Mouse (Mus musculus): ENCODE measurements around the gene Lrig3. TPM values are rescaled to one million over a fixed set of nuclear protein-coding genes. Genes with fewer than 3 reads are reported as not detected.

The Lrig3 gene
- total RNA-seq (2021), result 1 to 10 TPM; 3.1 to 3.7 TPM
- long read RNA-seq, experiment 1, full-length matches to known transcripts, result 2 of 2 reads
- long read RNA-seq, experiment 1, partial matches to known transcripts, result 0 of 2 reads
- long read RNA-seq, experiment 1, other reads (novel, unspliced or antisense), result 0 of 2 reads
- long read RNA-seq, experiment 2, full-length matches to known transcripts, result 2 of 2 reads
- long read RNA-seq, experiment 2, partial matches to known transcripts, result 0 of 2 reads
- long read RNA-seq, experiment 2, other reads (novel, unspliced or antisense), result 0 of 2 reads

DNA sequence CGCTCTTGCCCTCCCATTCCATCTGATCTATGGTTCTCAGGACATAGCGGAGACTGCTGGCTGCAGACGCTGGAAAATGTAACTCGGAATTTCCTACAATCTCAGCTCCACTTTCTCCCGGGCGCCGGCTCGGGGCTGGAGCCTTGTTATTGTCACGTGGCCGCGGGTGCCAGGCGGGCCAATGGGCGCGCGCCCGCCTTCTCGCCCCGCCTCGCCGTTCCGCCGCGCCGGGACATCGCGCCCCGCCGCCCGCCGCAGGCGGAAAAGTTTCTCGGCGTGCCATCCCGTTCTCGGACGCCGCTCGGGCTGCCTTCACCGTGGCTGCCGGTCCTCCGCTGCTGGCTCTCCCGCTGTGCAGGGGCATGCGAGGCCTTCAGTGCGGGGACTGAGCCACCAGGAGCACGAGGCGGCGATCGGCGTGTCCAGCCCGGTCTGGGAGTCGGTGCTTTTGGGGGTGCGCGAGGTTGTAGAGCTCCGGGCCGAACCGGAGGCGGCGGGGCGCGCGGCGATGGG is at the start of gene Lrig3:
Gene Lrig3 (plus strand): TSS at position 201 of the 513 bp plus-strand sequence.
- DNase-seq (ENCODE audit: low spot score in 2 of 2), result peak; percentile 23 to 73
- intact Hi-C loops (cut with DNase I), result no loop called here

- no peak for DNase-seq (ENCODE audit: low spot score in 2 of 2)
- intact Hi-C loops (cut with DNase I), result no loop called here
Observed at GRCm38 (mm10) chr10:125916781-125917180, 49.2 kb upstream of the Lrig3 start.

GRCm38 (mm10) chr10:125917436-125917871 is 48.5 kb upstream of the Lrig3 start:
- DNase-seq (ENCODE audit: low spot score in 2 of 2), result no peak
- intact Hi-C loops (cut with DNase I), result no loop called here

DNA sequence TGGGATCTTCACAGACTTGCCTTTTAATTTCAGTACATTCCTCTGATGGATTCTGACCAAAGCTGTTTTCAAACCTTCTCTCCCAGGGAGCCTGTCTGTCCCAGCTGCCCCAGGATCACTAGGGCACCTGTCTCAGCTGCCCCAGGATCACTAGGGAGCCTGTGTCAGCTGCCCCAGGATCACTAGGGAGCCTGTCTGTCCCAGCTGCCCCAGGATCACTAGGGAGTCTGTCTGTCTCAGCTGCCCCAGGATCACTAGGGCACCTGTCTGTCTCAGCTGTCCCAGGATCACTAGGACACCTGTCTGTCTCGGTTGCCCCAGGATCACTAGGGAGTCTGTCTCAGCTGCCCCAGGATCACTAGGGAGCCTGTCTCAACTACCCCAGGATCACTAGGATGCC is 47.0 kb upstream of the Lrig3 start:
- intact Hi-C loops (cut with DNase I), result no loop called here

DNA sequence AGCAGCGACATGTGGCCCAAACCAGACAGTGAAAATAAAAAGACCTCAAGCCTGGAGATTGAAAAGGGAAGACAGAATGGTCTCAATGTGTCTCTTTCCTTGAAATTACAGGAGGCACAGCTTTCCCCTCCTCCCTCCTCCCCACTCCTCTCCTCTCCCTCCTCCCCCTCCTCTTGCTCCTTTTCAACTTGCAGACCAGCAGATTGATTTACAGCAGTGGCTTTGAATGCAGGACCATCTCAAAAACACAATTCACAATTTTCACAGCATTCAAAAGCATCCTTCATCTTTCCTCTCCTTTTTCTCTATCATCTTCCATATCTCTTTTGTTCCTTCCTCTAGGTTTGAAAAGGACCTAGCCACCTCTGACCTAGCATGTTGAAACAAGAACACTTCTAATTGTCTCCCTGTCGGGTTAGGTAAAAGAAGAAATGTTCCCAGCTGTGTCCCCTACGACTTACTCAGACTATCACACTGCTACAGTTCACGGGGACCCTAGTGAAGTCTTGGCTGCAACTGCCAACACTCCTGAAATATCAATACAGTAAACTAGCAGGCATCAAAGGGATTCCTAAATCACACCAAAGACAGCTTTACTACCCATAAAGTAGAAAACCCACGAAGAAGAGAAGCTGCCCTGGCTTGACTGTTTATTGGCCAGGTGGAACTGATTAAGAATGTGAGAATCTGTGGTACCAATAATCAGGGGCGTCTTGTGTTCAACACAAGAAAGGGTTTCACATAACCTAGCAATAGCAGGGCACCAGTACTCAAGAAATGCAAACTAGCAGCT is 44.1 kb upstream of the Lrig3 start:
- intact Hi-C loops (cut with DNase I), result no loop called here
- DNase-seq (ENCODE audit: low spot score in 2 of 2), result no peak

More for the DNA sequence above, 47.0 kb upstream of the Lrig3 start:
- no peak for DNase-seq (ENCODE audit: low spot score in 2 of 2)

- DNase-seq (ENCODE audit: low spot score in 2 of 2), result no peak
- intact Hi-C loops (cut with DNase I), result no loop called here
Observed at GRCm38 (mm10) chr10:125929961-125930360, 36.0 kb upstream of the Lrig3 start.

GRCm38 (mm10) chr10:125933388-125933787 is 32.6 kb upstream of the Lrig3 start:
- no peak for DNase-seq (ENCODE audit: low spot score in 2 of 2)
- intact Hi-C loops (cut with DNase I), result no loop called here

DNA sequence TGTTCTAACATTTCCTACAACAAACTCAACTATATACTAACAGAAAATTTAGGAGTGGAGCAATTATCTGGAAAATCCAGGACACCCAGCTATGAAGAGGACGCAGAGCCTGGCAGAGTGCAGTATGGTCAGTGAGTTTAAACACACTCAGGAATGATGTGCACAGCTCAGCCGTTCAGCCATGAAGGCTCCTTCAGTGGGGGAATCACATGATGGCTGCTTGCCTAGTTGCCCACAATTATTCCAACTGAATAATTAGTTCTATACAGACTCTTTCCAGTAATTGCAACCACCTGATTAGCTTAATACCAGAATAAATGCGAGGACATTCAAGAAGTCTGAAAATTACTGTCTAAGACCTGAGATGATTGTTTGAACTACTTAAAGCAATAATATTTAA is 31.9 kb upstream of the Lrig3 start:
- DNase-seq (ENCODE audit: low spot score in 2 of 2), result no peak
- intact Hi-C loops (cut with DNase I), result no loop called here

DNA sequence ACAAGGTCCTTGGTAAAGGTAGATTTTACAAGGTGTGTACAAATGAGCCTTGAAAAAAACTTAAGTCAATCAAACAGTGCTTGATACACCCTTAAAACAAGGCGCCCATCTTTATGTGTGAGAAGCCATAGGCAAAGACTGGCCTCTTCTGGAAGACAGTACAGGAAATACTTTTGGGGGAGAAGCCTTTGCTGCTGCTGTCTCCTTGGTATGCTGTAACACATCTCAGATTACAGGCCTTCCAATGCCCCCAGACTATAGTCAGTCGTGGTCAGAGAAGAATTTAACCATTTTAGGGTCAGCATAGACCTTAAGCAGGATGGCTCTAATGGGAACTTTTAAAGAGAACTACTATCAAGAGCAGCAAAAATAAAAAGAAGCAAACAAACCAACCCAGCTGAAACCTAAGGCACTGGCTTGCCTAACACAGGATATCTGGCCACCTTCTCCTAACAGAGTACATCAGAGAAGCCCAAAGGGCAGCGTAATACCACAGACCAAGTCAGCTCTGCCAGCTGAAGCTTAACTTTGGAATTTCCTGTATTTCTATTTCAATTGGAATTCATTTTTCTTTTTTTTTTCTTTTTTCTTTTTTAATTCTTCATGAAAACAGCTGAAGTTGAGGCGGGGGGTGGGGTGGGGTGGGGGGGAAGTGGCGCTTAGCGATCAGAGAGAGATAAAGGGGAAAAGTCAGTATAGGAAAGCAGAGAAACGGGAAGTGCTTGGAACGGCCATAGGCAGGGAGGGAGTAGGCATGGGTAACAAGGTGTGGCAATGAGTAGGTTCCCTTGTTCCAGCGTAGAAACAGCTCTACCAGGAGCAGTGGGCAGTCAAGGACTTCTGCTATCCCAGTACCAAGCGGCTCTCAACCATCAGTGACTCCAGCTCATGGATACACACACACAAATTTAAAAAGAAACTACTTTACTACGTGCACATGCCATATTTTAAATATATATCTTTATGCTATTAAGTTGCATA is 28.2 kb upstream of the Lrig3 start:
- intact Hi-C loops (cut with DNase I), result no loop called here
- no peak for DNase-seq (ENCODE audit: low spot score in 2 of 2)

DNA sequence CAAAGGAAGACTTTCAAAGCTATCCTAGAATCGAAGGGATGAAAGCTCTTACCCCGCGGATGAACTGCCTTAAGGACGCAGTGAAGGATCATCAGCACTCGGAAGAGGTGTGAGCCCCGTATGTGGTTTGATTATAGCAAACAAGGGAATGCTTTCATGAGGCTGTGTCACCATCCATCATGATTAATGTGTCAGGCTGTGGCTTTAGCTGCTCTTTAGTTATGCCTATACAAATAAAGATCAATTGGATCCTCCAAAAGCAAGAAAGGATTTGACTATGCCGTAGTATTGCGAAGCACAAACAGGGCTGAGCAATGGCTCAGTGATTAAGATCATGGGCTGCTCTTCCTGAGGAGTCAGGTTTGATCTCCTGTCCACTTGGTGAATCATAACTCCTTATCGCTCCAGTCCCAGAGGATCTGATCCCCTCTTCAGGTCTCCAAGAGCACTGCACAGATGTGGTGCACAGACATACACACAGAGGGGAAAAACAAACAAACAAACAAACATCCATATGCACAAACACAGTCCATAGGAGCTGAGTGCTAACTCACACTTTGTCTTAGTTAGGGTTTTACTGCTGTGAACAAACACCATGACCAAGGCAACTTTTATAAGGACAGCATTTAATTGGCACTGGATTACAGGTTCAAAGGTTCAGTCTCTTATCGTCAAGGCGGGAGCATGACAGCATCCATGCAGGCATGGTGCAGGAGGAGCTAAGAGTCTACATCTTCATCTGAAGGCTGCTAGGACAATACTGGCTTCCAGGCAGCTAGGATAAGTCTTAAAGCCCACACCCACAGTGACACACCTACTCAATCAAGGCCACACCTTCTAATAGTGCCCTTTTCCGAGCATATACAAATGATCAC is 27.2 kb upstream of the Lrig3 start:
- intact Hi-C loops (cut with DNase I), result no loop called here
- no peak for DNase-seq (ENCODE audit: low spot score in 2 of 2)

DNA sequence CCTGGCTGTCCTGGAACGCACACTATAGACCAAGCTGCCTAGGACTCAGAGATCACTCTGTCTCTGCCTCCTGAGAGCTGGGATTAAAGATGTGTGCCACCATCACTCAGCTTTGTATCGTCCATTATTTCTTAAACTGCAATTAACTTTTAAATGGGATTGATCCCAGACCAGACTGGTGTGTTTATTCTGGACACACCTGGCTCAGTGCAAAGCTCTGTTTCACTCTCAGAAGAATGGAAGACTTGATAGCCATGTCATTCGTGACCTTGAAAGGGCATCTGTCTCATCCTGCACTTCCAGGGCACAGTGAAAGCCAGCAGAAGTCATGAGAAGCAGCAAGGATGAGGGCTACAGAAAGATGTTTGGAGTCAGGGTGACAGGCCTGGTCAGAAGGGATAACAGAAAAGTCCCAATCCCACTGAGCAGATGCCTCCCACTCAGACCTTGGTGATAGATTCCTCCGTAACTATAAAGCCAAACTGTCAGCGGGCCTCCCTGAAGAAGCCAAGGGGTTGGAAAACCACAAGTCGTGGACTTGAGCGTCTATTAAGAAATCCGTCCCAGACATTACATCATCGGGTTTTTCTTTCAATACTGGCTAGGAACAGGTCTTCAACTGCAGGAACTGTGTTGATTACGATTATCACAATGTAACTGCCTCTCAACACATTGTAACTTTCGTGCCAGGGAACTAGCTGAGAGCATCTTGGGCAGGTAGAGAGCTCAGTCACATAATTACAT is 25.5 kb upstream of the Lrig3 start:
- intact Hi-C loops (cut with DNase I), result no loop called here
- no peak for DNase-seq (ENCODE audit: low spot score in 2 of 2)

DNA sequence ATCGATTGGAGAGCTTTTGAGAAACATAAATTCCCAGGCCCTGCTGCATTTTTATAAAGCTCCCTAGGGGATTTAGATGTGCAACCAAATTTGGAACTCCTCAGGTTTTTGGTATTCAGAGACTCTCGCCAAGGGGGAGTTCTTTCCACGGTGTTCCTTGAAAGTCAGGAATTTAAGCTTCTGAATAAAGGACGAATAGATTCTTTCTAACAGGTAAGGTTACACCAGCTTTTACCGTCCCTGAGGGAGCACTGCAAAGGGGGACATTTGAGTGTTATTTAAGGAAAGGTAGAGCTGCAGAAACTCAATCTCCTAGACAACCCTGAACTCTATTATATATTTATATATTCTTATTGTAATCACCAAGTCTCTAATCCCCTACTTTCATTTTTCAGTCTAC is 22.9 kb upstream of the Lrig3 start:
- intact Hi-C loops (cut with DNase I), result no loop called here
- no peak for DNase-seq (ENCODE audit: low spot score in 2 of 2)

GRCm38 (mm10) chr10:125944762-125945504 is 21.0 kb upstream of the Lrig3 start:
- no peak for DNase-seq (ENCODE audit: low spot score in 2 of 2)
- intact Hi-C loops (cut with DNase I), result no loop called here

- intact Hi-C loops (cut with DNase I), result no loop called here
- no peak for DNase-seq (ENCODE audit: low spot score in 2 of 2)
Observed at GRCm38 (mm10) chr10:125948842-125949474, 17.0 kb upstream of the Lrig3 start.

DNA sequence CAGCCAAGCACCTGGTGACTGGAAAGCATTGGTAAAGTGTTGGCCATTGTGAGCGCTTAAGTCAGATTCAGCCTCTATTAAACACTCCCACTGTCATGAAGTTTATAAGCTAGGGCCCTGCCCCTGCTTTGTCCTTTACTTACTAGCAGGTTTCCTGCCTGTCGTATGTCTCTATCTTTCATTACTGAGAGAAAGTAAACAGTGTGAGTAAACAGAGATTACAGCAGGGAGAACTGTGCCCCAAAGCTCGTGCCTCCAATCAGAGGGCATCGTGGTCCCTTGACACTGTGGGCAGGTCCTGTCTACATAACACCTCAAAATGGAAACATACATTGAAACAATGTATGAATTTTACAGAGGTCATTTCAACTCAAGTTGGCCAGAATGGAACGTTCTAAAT is 14.3 kb upstream of the Lrig3 start:
- DNase-seq (ENCODE audit: low spot score in 2 of 2), result no peak
- intact Hi-C loops (cut with DNase I), result no loop called here

DNA sequence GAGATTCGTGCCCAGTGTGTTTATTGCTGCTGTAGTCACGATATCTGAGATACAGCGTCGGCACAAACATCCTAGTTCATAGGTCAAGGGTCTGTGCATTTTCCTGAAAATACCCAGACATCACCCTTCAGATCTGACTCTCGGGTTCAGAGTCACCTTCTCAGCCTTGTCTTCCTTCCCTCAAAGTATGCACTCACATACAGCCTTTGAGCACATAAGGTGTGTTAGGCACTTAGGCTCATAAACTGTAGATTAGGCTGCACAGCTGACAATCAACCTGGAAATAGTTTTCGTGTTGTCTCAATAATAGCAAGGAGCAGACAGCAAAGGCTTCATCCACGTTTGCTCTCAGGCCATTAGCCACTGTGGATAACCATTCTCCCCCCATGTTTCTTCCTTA is 11.6 kb upstream of the Lrig3 start:
- intact Hi-C loops (cut with DNase I), result no loop called here
- DNase-seq (ENCODE audit: low spot score in 2 of 2), result no peak
